10 mouse cellular contexts compared by ENCODE assay signal in genomic region chr6:71706871-71707270, GRCm38 (mm10). TPM values are rescaled to one million over a fixed set of nuclear protein-coding genes. Genes with fewer than 3 reads are reported as not detected.
DNase-seq lines count a peak whose midpoint lies in the region; ATAC-seq lines count a peak whose summit lies in the region.
"Had no signal": no experiment of that assay in that cellular context is flagged by ENCODE, and none has a peak within 500 bp of the region (broad histone marks: within the 10 kb centered on the region; RNA-seq: fewer than 3 reads in every experiment).

No protein-coding gene starts in this region.

- H3K9me3 ChIP-seq in kidney, embryonic 15.5 days (replicated peaks), result no peaks in the 10 kb centered on the region
- H3K9me3 ChIP-seq in kidney, embryonic 14.5 days (ENCODE audit: control insufficient read depth, low read length), result no peaks in the 10 kb centered on the region
- H3K9me3 ChIP-seq in forebrain, embryonic 12.5 days, result no peaks in the 10 kb centered on the region
- H3K9me3 ChIP-seq in hindbrain, embryonic 15.5 days, result no peaks in the 10 kb centered on the region
- H3K9me3 ChIP-seq: embryonic facial prominence, embryonic 15.5 days had no signal

- H3K9ac ChIP-seq in kidney, embryonic 15.5 days, result no peak overlapping the region
- H3K9ac ChIP-seq in kidney, embryonic 14.5 days (ENCODE audit: low read depth, low read length), result no peak overlapping the region
- no peak overlapping the region for H3K9ac ChIP-seq in forebrain, embryonic 12.5 days
- no peak overlapping the region; the same call in 1 of the 2 replicates for H3K9ac ChIP-seq in hindbrain, embryonic 15.5 days

- H3K36me3 ChIP-seq in kidney, embryonic 15.5 days, result no peaks in the 10 kb centered on the region
- no peaks in the 10 kb centered on the region for H3K36me3 ChIP-seq in kidney, embryonic 14.5 days (ENCODE audit: control insufficient read depth, insufficient read depth, low read length)
- no peaks in the 10 kb centered on the region for H3K36me3 ChIP-seq in forebrain, embryonic 12.5 days (replicated peaks)
- 0 out of 2 replicates have a peak, but pooled peaks cover 6% of the 10 kb centered on the region for H3K36me3 ChIP-seq in hindbrain, embryonic 15.5 days
- H3K36me3 ChIP-seq: embryonic facial prominence, embryonic 15.5 days had no signal

- H3K4me3 ChIP-seq in kidney, embryonic 15.5 days (replicated peaks), result no peak overlapping the region
- H3K4me3 ChIP-seq in kidney, embryonic 14.5 days (ENCODE audit: low read length), result no peak overlapping the region
- no peak overlapping the region for H3K4me3 ChIP-seq in forebrain, embryonic 12.5 days (replicated peaks)
- H3K4me3 ChIP-seq in hindbrain, embryonic 15.5 days, result peak overlapping the region; percentile 65

- no peak for ATAC-seq in kidney, embryonic 15.5 days (replicated peaks; ENCODE audit: low FRiP score)
- no peak for ATAC-seq in kidney, embryonic 14.5 days (ENCODE audit: low FRiP score, low TSS enrichment)
- ATAC-seq in forebrain, embryonic 12.5 days (ENCODE audit: low FRiP score), result no peak
- ATAC-seq in hindbrain, embryonic 15.5 days (ENCODE audit: low FRiP score, low read depth), result 0 out of 2 replicates have a peak, but pooled peaks have one; percentile 14

- H3K4me1 ChIP-seq in kidney, embryonic 15.5 days, result peaks cover 16% of the 10 kb centered on the region
- 0 out of 2 replicates have a peak, but pooled peaks cover 8% of the 10 kb centered on the region for H3K4me1 ChIP-seq in kidney, embryonic 14.5 days (ENCODE audit: control insufficient read depth, insufficient read depth, low read length)
- H3K4me1 ChIP-seq in forebrain, embryonic 12.5 days, result peaks cover 12% of the 10 kb centered on the region
- H3K4me1 ChIP-seq in hindbrain, embryonic 15.5 days (replicated peaks), result peaks cover 32% of the 10 kb centered on the region

- peak; percentile 18 for DNase-seq in neural tube, embryonic 10.5 days (ENCODE audit: extremely low spot score, low spot score)
- no peak for DNase-seq in adrenal gland, adult 8-10 months
- DNase-seq in layer of hippocampus, adult 11-12 months (ENCODE audit: low spot score), result no peak
- DNase-seq in left cerebral cortex, adult 9 months (ENCODE audit: low spot score in 2 of 2), result no peak

- H3K4me2 ChIP-seq in kidney, embryonic 15.5 days, result peak overlapping the region; percentile 98; the same call in 1 of the 2 replicates
- no peak overlapping the region for H3K4me2 ChIP-seq in kidney, embryonic 14.5 days (replicated peaks; ENCODE audit: low read depth, low read length)
- peak overlapping the region; percentile 85 for H3K4me2 ChIP-seq in forebrain, embryonic 12.5 days
- H3K4me2 ChIP-seq in hindbrain, embryonic 15.5 days, result peak overlapping the region; percentile 67

- 85% methylated on average over 12 of the region's 12 CpGs for WGBS in kidney, embryonic 15.5 days
- 86% methylated on average over 12 of the region's 12 CpGs for WGBS in kidney, embryonic 14.5 days
- WGBS in forebrain, embryonic 12.5 days, result 87% methylated on average over 12 of the region's 12 CpGs
- 70% methylated on average over 12 of the region's 12 CpGs for WGBS in hindbrain, embryonic 15.5 days

- H3K27me3 ChIP-seq in kidney, embryonic 15.5 days, result peaks cover 25% of the 10 kb centered on the region
- peaks cover 10% of the 10 kb centered on the region for H3K27me3 ChIP-seq in kidney, embryonic 14.5 days (ENCODE audit: control insufficient read depth, insufficient read depth, low read length)
- peaks cover 20% of the 10 kb centered on the region for H3K27me3 ChIP-seq in forebrain, embryonic 12.5 days
- H3K27me3 ChIP-seq in hindbrain, embryonic 15.5 days, result no peaks in the 10 kb centered on the region

- no peak overlapping the region for H3K27ac ChIP-seq in kidney, embryonic 15.5 days
- no peak overlapping the region for H3K27ac ChIP-seq in kidney, embryonic 14.5 days (ENCODE audit: low read depth, low read length)
- no peak overlapping the region for H3K27ac ChIP-seq in forebrain, embryonic 12.5 days
- H3K27ac ChIP-seq in hindbrain, embryonic 15.5 days (replicated peaks), result peak overlapping the region; percentile 3; the same call in 1 of the 2 replicates
- H3K27ac ChIP-seq: embryonic facial prominence, embryonic 15.5 days had no signal

RNA-seq across cellular contexts. Expression of gene Reep1, which starts 0.5 kb away (rescaled TPM):
- 13.2 and 15.0 TPM in 2 replicates for polyA plus RNA-seq in kidney, embryonic 15.5 days (2015; fragmentation: Nextera tagmentation; extraction: Ambion mirVana)
- 5.9 and 13.2 TPM in 2 replicates for polyA plus RNA-seq in kidney, embryonic 14.5 days (2014; fragmentation: Nextera tagmentation; extraction: Ambion mirVana)
- 73.5 and 82.7 TPM in 2 replicates for polyA plus RNA-seq in forebrain, embryonic 12.5 days (2016; fragmentation: Nextera tagmentation; extraction: Ambion mirVana)
- 277 and 312 TPM in 2 replicates for polyA plus RNA-seq in hindbrain, embryonic 15.5 days (2015; fragmentation: Nextera tagmentation; extraction: Ambion mirVana)
- 1 to 10 TPM; 3.8 to 9.3 (median 5.3) TPM for total RNA-seq in adrenal gland, adult 8-10 months (2022)
- total RNA-seq: monocyte, adult 5-6 weeks had no signal
